Mouse (Mus musculus) common myeloid progenitor, adult 5-6 weeks (primary cell): ENCODE measurements around the gene Sbsn. TPM values are rescaled to one million over a fixed set of nuclear protein-coding genes. Genes with fewer than 3 reads are reported as not detected.

Experiments
- ATAC-seq: replicated peaks from 2 replicates; pipeline ENCODE4 v1.8.0; 2016; ENCODE audit warnings: low read depth, mild to moderate bottlenecking, moderate TSS enrichment, inconsistent platforms; ENCODE audit not compliant: poor library complexity, severe bottlenecking
- total RNA-seq: library from RNA; stranded (forward); fragments of 200-1000, 187-1606 nt; gene quantifications from 2 replicates; pipeline ENCODE4 v1.2.3, GENCODE M21; 2017

Gene Sbsn
- total RNA-seq, 1 experiment from 2014 or later, result not detected

- no peak for ATAC-seq
These were observed 1.3 kb upstream of the Sbsn start for GRCm38 (mm10) chr7:30749824-30750606.

- ATAC-seq, result no peak
These were observed 5.7 kb downstream of the Sbsn start for GRCm38 (mm10) chr7:30757001-30757400.

- ATAC-seq, result no peak
These were observed 7.6 kb downstream of the Sbsn start for GRCm38 (mm10) chr7:30758853-30759252.

GRCm38 (mm10) chr7:30761769-30762352 is 10.6 kb downstream of the Sbsn start:
- peak; percentile 81 for ATAC-seq

GRCm38 (mm10) chr7:30763456-30763855 is 12.2 kb downstream of the Sbsn start, which contains the start of gene Dmkn:
TSS of gene Dmkn (plus strand) at chr7:30763756.
- ATAC-seq, result no peak

GRCm38 (mm10) chr7:30765173-30765572 is 13.9 kb downstream of the Sbsn start:
- no peak for ATAC-seq

GRCm38 (mm10) chr7:30766408-30766807 is 15.1 kb downstream of the Sbsn start:
- ATAC-seq, result no peak

- ATAC-seq, result no peak
These were observed 18.0 kb downstream of the Sbsn start for GRCm38 (mm10) chr7:30769236-30769635.

- 0 out of 2 replicates have a peak, but pooled peaks have one; percentile 16 for ATAC-seq
These were observed 24.8 kb downstream of the Sbsn start for GRCm38 (mm10) chr7:30776104-30776503.

GRCm38 (mm10) chr7:30777081-30777579 is 25.9 kb downstream of the Sbsn start:
- peak; percentile 33 for ATAC-seq

- no peak for ATAC-seq
These were observed 26.6 kb downstream of the Sbsn start for GRCm38 (mm10) chr7:30777911-30778310.

GRCm38 (mm10) chr7:30781792-30782191 is 30.5 kb downstream of the Sbsn start:
- peak; percentile 83 for ATAC-seq

- no peak for ATAC-seq
These were observed 31.4 kb downstream of the Sbsn start for GRCm38 (mm10) chr7:30782658-30783057.

- ATAC-seq, result no peak
These were observed 33.9 kb downstream of the Sbsn start for GRCm38 (mm10) chr7:30785154-30785553.

GRCm38 (mm10) chr7:30785721-30786546 is 34.7 kb downstream of the Sbsn start:
- no peak for ATAC-seq

GRCm38 (mm10) chr7:30787377-30788022 is 36.2 kb downstream of the Sbsn start, which contains the start of gene Krtdap:
TSS of gene Krtdap (plus strand) at chr7:30787896.
- no peak for ATAC-seq

GRCm38 (mm10) chr7:30790141-30790540 is 38.9 kb downstream of the Sbsn start:
- ATAC-seq, result no peak

GRCm38 (mm10) chr7:30791921-30792320 is 40.6 kb downstream of the Sbsn start:
- ATAC-seq, result peak; percentile 47; the same call in 1 of the 2 replicates

GRCm38 (mm10) chr7:30794921-30795320 is 43.6 kb downstream of the Sbsn start:
- ATAC-seq, result peak; percentile 73

- ATAC-seq, result no peak
These were observed 45.5 kb downstream of the Sbsn start for GRCm38 (mm10) chr7:30796790-30797189.
